Mouse (Mus musculus): Measurements from ENCODE around the gene Srprb. TPM values are rescaled to one million over a fixed set of nuclear protein-coding genes. Genes with fewer than 3 reads are reported as not detected.
A peak's percentile ranks its signal among the peaks of the same experiment; 100 is the strongest.

The Srprb gene
- polyA plus RNA-seq, 1 experiment from 2014 or later: 55.0 TPM

GRCm38 (mm10) chr9:103145351-103145750, 56.6 kb downstream of the Srprb start:
- Histone ChIP-seq H3K4me2 (replicated peaks; ENCODE audit: low read depth, low read length) (no peak overlapping the region), H3K4me1 (replicated peaks; ENCODE audit: control insufficient read depth, insufficient read depth, low read length) (peaks cover 8% of the 10 kb centered on the region), H3K36me3 (ENCODE audit: control insufficient read depth, insufficient read depth, low read length) (no peaks in the 10 kb centered on the region), H3K27me3 (ENCODE audit: control insufficient read depth, insufficient read depth, low read length) (no peaks in the 10 kb centered on the region), H3K9me3 (ENCODE audit: control insufficient read depth, low read length) (no peaks in the 10 kb centered on the region), H3K9ac (ENCODE audit: low read depth, low read length) (no peak overlapping the region), H3K4me3 (ENCODE audit: low read depth, low read length) (no peak overlapping the region), H3K27ac (ENCODE audit: low read depth, low read length) (peak overlapping the region; percentile 37)
- DNase-seq (ENCODE audit: low spot score): no peak
- 49% methylated on average over 5 of the region's 5 CpGs for WGBS
- ATAC-seq (ENCODE audit: low FRiP score): no peak

- WGBS: 51% methylated on average over 4 of the region's 4 CpGs
- Histone ChIP-seq H3K4me2 (replicated peaks; ENCODE audit: low read depth, low read length) (no peak overlapping the region), H3K9me3 (ENCODE audit: control insufficient read depth, low read length) (no peaks in the 10 kb centered on the region), H3K4me1 (replicated peaks; ENCODE audit: control insufficient read depth, insufficient read depth, low read length) (peaks cover 12% of the 10 kb centered on the region), H3K4me3 (ENCODE audit: low read depth, low read length) (no peak overlapping the region), H3K36me3 (ENCODE audit: control insufficient read depth, insufficient read depth, low read length) (no peaks in the 10 kb centered on the region), H3K27me3 (ENCODE audit: control insufficient read depth, insufficient read depth, low read length) (no peaks in the 10 kb centered on the region), H3K27ac (ENCODE audit: low read depth, low read length) (peak overlapping the region; percentile 4; the same call in 1 of the 2 replicates), H3K9ac (ENCODE audit: low read depth, low read length) (no peak overlapping the region)
- ATAC-seq (ENCODE audit: low FRiP score): no peak
- no peak for DNase-seq (ENCODE audit: low spot score)
Observed at GRCm38 (mm10) chr9:103143881-103144280, 58.1 kb downstream of the Srprb start.

- no peak for DNase-seq (ENCODE audit: low spot score)
- H3K9ac ChIP-seq (ENCODE audit: low read depth, low read length): no peak overlapping the region
- no peaks in the 10 kb centered on the region for H3K9me3 ChIP-seq (ENCODE audit: control insufficient read depth, low read length)
- no peak overlapping the region for H3K27ac ChIP-seq (ENCODE audit: low read depth, low read length)
- no peak overlapping the region for H3K4me3 ChIP-seq (ENCODE audit: low read depth, low read length)
- peaks cover 6% of the 10 kb centered on the region for H3K4me1 ChIP-seq (replicated peaks; ENCODE audit: control insufficient read depth, insufficient read depth, low read length)
- ATAC-seq (ENCODE audit: low FRiP score): no peak
- WGBS: 91% methylated on average over 7 of the region's 7 CpGs
- H3K36me3 ChIP-seq (ENCODE audit: control insufficient read depth, insufficient read depth, low read length): no peaks in the 10 kb centered on the region
- H3K27me3 ChIP-seq (ENCODE audit: control insufficient read depth, insufficient read depth, low read length): no peaks in the 10 kb centered on the region
- no peak overlapping the region for H3K4me2 ChIP-seq (replicated peaks; ENCODE audit: low read depth, low read length)
Observed at GRCm38 (mm10) chr9:103141266-103141665, 60.7 kb downstream of the Srprb start.

- no peaks in the 10 kb centered on the region for H3K9me3 ChIP-seq (ENCODE audit: control insufficient read depth, low read length)
- H3K9ac ChIP-seq (ENCODE audit: low read depth, low read length): no peak overlapping the region
- H3K27ac ChIP-seq (ENCODE audit: low read depth, low read length): no peak overlapping the region
- H3K36me3 ChIP-seq (ENCODE audit: control insufficient read depth, insufficient read depth, low read length): no peaks in the 10 kb centered on the region
- no peak overlapping the region for H3K4me3 ChIP-seq (ENCODE audit: low read depth, low read length)
- ATAC-seq (ENCODE audit: low FRiP score) (no peak), DNase-seq (ENCODE audit: low spot score) (no peak)
- H3K27me3 ChIP-seq (ENCODE audit: control insufficient read depth, insufficient read depth, low read length): no peaks in the 10 kb centered on the region
- no peak overlapping the region for H3K4me2 ChIP-seq (replicated peaks; ENCODE audit: low read depth, low read length)
- WGBS: 86% methylated on average over 6 of the region's 6 CpGs
- H3K4me1 ChIP-seq (replicated peaks; ENCODE audit: control insufficient read depth, insufficient read depth, low read length): peaks cover 4% of the 10 kb centered on the region
Observed at GRCm38 (mm10) chr9:103140384-103140783, 61.6 kb downstream of the Srprb start.

GRCm38 (mm10) chr9:103139481-103139880, 62.5 kb downstream of the Srprb start:
- no peaks in the 10 kb centered on the region for H3K36me3 ChIP-seq (ENCODE audit: control insufficient read depth, insufficient read depth, low read length)
- H3K4me2 ChIP-seq (replicated peaks; ENCODE audit: low read depth, low read length): no peak overlapping the region
- H3K27ac ChIP-seq (ENCODE audit: low read depth, low read length): no peak overlapping the region
- ATAC-seq (ENCODE audit: low FRiP score) (no peak), DNase-seq (ENCODE audit: low spot score) (no peak)
- H3K9ac ChIP-seq (ENCODE audit: low read depth, low read length): peak overlapping the region; percentile 15; the same call in 1 of the 2 replicates
- H3K9me3 ChIP-seq (ENCODE audit: control insufficient read depth, low read length): no peaks in the 10 kb centered on the region
- no peaks in the 10 kb centered on the region for H3K27me3 ChIP-seq (ENCODE audit: control insufficient read depth, insufficient read depth, low read length)
- H3K4me1 ChIP-seq (replicated peaks; ENCODE audit: control insufficient read depth, insufficient read depth, low read length): peaks cover 4% of the 10 kb centered on the region
- H3K4me3 ChIP-seq (ENCODE audit: low read depth, low read length): no peak overlapping the region
- WGBS: 70% methylated on average over 6 of the region's 6 CpGs

Other genes with a start within 250 kb of the Srprb start
- 0.43 and 0.60 TPM in 2 replicates for gene Slco2a1, start 213.4 kb downstream of the Srprb start, polyA plus RNA-seq (2014; fragmentation: Nextera tagmentation; extraction: Ambion mirVana)
- 24.1 and 24.2 TPM in 2 replicates for gene Rab6b, start 90.3 kb downstream of the Srprb start, polyA plus RNA-seq (2014; fragmentation: Nextera tagmentation; extraction: Ambion mirVana)
- gene Gm20425, start 28.2 kb upstream of the Srprb start, polyA plus RNA-seq (2014; fragmentation: Nextera tagmentation; extraction: Ambion mirVana): 0.21 and 1.6 TPM in 2 replicates
- 20.8 and 25.8 TPM in 2 replicates for gene Trf, start 28.3 kb upstream of the Srprb start, polyA plus RNA-seq (2014; fragmentation: Nextera tagmentation; extraction: Ambion mirVana)
- gene 1300017J02Rik, start 102.9 kb upstream of the Srprb start, polyA plus RNA-seq (2014; fragmentation: Nextera tagmentation; extraction: Ambion mirVana): 1.5 and 4.5 TPM in 2 replicates
- gene Topbp1, start 103.1 kb upstream of the Srprb start, polyA plus RNA-seq (2014; fragmentation: Nextera tagmentation; extraction: Ambion mirVana): 70.2 and 75.6 TPM in 2 replicates
- gene Cdv3, start 163.7 kb upstream of the Srprb start, polyA plus RNA-seq (2014; fragmentation: Nextera tagmentation; extraction: Ambion mirVana): 105 and 135 TPM in 2 replicates

Measured in hindbrain, embryonic 11.5 days (tissue).